Mouse (Mus musculus): ENCODE results near the gene Thrb. TPM values are rescaled to one million over a fixed set of nuclear protein-coding genes. Genes with fewer than 3 reads are reported as not detected.

The Thrb gene
- polyA plus RNA-seq, 1 experiment: 0.82 TPM

GRCm38 (mm10) chr14:17954038-17954437, 294.0 kb downstream of the Thrb start:
- no peak overlapping the region for H3K27ac ChIP-seq (ENCODE audit: control insufficient read depth, insufficient read depth, low read depth, low read length, poor library complexity)
- no peak overlapping the region for H3K4me3 ChIP-seq (replicated peaks; ENCODE audit: control insufficient read depth, low read depth, low read length)

GRCm38 (mm10) chr14:17959901-17960300, 299.8 kb downstream of the Thrb start:
- Histone ChIP-seq H3K4me1 (ENCODE audit: control insufficient read depth, insufficient read depth, low read length) (no peaks in the 10 kb centered on the region), H3K27ac (ENCODE audit: control insufficient read depth, insufficient read depth, low read depth, low read length, poor library complexity) (no peak overlapping the region), H3K4me3 (replicated peaks; ENCODE audit: control insufficient read depth, low read depth, low read length) (no peak overlapping the region)
- TF ChIP-seq POLR2A (IDR thresholded peaks at IDR 0.05; ENCODE audit: borderline replicate concordance, control insufficient read depth, low read depth, low read length): no peak
- WGBS: 53% methylated on average over 2 of the region's 2 CpGs

More at GRCm38 (mm10) chr14:17954038-17954437, 294.0 kb downstream of the Thrb start:
- H3K4me1 ChIP-seq (ENCODE audit: control insufficient read depth, insufficient read depth, low read length): no peaks in the 10 kb centered on the region
- TF ChIP-seq POLR2A (IDR thresholded peaks at IDR 0.05; ENCODE audit: borderline replicate concordance, control insufficient read depth, low read depth, low read length): no peak
- no peak for TF ChIP-seq CTCF (IDR thresholded peaks at IDR 0.05; ENCODE audit: control insufficient read depth, insufficient read depth, low read length)
- WGBS: 14% methylated on average over 2 of the region's 2 CpGs

DNA sequence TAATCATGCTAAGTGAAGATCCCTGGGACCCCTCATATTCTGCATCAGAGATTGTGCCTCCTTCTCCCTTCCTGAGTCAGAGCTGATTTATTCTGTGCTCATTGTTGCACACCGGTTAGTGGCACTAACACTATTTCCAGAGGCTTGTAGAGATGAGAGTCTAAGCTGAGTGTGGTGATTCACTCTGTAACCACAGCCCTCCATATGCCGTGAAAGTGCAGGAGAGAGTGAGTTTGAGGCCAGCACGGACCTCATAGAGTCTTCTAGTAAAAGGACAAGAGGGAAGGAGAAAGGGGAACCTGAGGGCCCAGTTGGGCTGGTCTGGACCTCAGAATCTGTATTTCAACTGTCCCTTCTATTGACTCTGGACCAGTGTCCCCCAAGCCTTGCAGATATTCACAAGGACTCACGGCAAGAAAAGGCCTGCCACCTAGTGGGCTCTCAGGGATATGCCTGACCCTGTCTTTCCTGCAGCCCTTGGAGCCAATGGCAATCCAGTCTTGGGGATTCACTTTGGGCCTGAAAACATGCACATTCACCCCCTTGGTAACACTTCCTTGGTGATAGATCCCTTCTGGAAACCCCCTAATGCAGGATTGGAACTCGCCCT, 307.2 kb downstream of the Thrb start:
- no peak for TF ChIP-seq POLR2A (IDR thresholded peaks at IDR 0.05; ENCODE audit: borderline replicate concordance, control insufficient read depth, low read depth, low read length)
- peak; percentile 62 for TF ChIP-seq CTCF (IDR thresholded peaks at IDR 0.05; ENCODE audit: control insufficient read depth, insufficient read depth, low read length)
- Histone ChIP-seq H3K4me1 (ENCODE audit: control insufficient read depth, insufficient read depth, low read length) (no peaks in the 10 kb centered on the region), H3K4me3 (replicated peaks; ENCODE audit: control insufficient read depth, low read depth, low read length) (no peak overlapping the region), H3K27ac (ENCODE audit: control insufficient read depth, insufficient read depth, low read depth, low read length, poor library complexity) (no peak overlapping the region)
- WGBS: 34% methylated on average over 5 of the region's 5 CpGs

DNA sequence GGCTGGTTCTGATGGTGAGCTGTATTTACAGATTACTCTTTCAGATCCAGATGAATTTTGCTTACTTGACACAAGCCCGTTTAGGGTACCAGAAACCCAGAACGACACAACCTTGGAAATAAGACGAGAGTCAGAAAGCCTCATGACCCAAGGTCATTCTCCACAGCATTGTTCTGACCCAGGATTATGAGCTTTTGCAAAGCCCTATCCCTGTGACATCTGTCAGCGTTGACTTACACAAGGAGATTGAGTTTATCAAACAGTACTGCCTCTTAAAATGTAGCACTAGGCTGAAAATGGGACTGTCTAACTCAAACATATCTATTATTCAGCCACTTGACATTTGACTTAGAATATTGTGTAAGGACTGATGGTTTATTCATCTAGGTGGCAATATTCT, 312.1 kb downstream of the Thrb start:
- no peak overlapping the region for H3K4me3 ChIP-seq (replicated peaks; ENCODE audit: control insufficient read depth, low read depth, low read length)
- WGBS: 82% methylated on average over 4 of the region's 4 CpGs
- H3K27ac ChIP-seq (ENCODE audit: control insufficient read depth, insufficient read depth, low read depth, low read length, poor library complexity): no peak overlapping the region
- H3K4me1 ChIP-seq (ENCODE audit: control insufficient read depth, insufficient read depth, low read length): no peaks in the 10 kb centered on the region
- TF ChIP-seq CTCF (IDR thresholded peaks at IDR 0.05; ENCODE audit: control insufficient read depth, insufficient read depth, low read length) (no peak), POLR2A (IDR thresholded peaks at IDR 0.05; ENCODE audit: borderline replicate concordance, control insufficient read depth, low read depth, low read length) (no peak)

DNA sequence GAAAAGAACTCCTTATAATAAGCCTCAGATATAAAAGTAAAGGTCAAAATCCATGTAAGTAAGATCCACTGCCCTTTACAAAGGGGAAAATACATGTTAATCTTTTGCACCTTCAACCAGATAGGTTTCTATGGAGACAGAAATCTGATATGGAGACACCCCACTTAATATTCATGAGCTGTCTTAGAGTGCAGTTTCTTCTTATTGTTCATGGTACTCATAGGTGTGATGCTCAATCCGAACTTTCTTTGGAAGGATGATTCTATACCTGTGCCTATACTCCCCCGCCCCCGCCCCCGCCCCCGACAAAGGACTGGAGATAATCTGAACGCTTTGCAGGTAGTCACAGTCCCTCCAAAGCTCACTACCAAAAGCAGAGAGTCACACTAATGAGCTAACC, 312.6 kb downstream of the Thrb start:
- Histone ChIP-seq H3K4me3 (replicated peaks; ENCODE audit: control insufficient read depth, low read depth, low read length) (no peak overlapping the region), H3K27ac (ENCODE audit: control insufficient read depth, insufficient read depth, low read depth, low read length, poor library complexity) (no peak overlapping the region), H3K4me1 (ENCODE audit: control insufficient read depth, insufficient read depth, low read length) (no peaks in the 10 kb centered on the region)
- 86% methylated on average over 6 of the region's 6 CpGs for WGBS
- TF ChIP-seq POLR2A (IDR thresholded peaks at IDR 0.05; ENCODE audit: borderline replicate concordance, control insufficient read depth, low read depth, low read length) (no peak), CTCF (IDR thresholded peaks at IDR 0.05; ENCODE audit: control insufficient read depth, insufficient read depth, low read length) (no peak)

- H3K4me1 ChIP-seq (ENCODE audit: control insufficient read depth, insufficient read depth, low read length): no peaks in the 10 kb centered on the region
- no peak overlapping the region for H3K4me3 ChIP-seq (replicated peaks; ENCODE audit: control insufficient read depth, low read depth, low read length)
- WGBS: 55% methylated on average over 1 of the region's 1 CpGs
- no peak for TF ChIP-seq CTCF (IDR thresholded peaks at IDR 0.05; ENCODE audit: control insufficient read depth, insufficient read depth, low read length)
- TF ChIP-seq POLR2A (IDR thresholded peaks at IDR 0.05; ENCODE audit: borderline replicate concordance, control insufficient read depth, low read depth, low read length): no peak
- no peak overlapping the region for H3K27ac ChIP-seq (ENCODE audit: control insufficient read depth, insufficient read depth, low read depth, low read length, poor library complexity)
These were observed 315.7 kb downstream of the Thrb start for GRCm38 (mm10) chr14:17975786-17976185.

GRCm38 (mm10) chr14:17978259-17978658, 318.2 kb downstream of the Thrb start:
- H3K4me3 ChIP-seq (replicated peaks; ENCODE audit: control insufficient read depth, low read depth, low read length): no peak overlapping the region
- no peak for TF ChIP-seq POLR2A (IDR thresholded peaks at IDR 0.05; ENCODE audit: borderline replicate concordance, control insufficient read depth, low read depth, low read length)
- no peak for TF ChIP-seq CTCF (IDR thresholded peaks at IDR 0.05; ENCODE audit: control insufficient read depth, insufficient read depth, low read length)
- no peak overlapping the region for H3K27ac ChIP-seq (ENCODE audit: control insufficient read depth, insufficient read depth, low read depth, low read length, poor library complexity)

GRCm38 (mm10) chr14:17981258-17981657, 321.2 kb downstream of the Thrb start:
- whole genome bisulfite sequencing: 67% methylated on average over 3 of the region's 3 CpGs
- Histone ChIP-seq H3K4me3 (replicated peaks; ENCODE audit: control insufficient read depth, low read depth, low read length) (no peak overlapping the region), H3K27ac (ENCODE audit: control insufficient read depth, insufficient read depth, low read depth, low read length, poor library complexity) (no peak overlapping the region), H3K4me1 (ENCODE audit: control insufficient read depth, insufficient read depth, low read length) (no peaks in the 10 kb centered on the region)
- TF ChIP-seq CTCF (IDR thresholded peaks at IDR 0.05; ENCODE audit: control insufficient read depth, insufficient read depth, low read length) (no peak), POLR2A (IDR thresholded peaks at IDR 0.05; ENCODE audit: borderline replicate concordance, control insufficient read depth, low read depth, low read length) (no peak)

More at GRCm38 (mm10) chr14:17978259-17978658, 318.2 kb downstream of the Thrb start:
- H3K4me1 ChIP-seq (ENCODE audit: control insufficient read depth, insufficient read depth, low read length): no peaks in the 10 kb centered on the region

DNA sequence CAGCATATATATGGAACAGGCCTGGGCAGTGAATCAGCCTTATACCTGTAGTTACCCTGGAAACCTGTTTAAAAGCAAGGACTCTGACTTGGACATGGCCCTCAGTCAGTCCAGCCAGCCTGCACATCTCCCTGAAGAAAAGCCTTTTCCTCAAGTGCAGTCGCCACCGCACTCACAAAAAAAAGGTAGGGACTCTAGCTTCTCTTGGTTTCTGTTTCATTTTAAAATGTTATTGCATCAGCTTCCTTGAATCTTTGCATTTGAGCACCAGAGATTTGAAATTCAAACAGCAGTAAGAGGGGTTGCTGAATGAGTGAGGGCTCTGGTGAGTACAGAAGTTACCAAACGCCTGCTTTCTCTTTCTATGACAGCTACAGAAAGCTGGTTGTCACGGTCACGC, 322.0 kb downstream of the Thrb start:
- Histone ChIP-seq H3K4me3 (replicated peaks; ENCODE audit: control insufficient read depth, low read depth, low read length) (no peak overlapping the region), H3K27ac (ENCODE audit: control insufficient read depth, insufficient read depth, low read depth, low read length, poor library complexity) (no peak overlapping the region), H3K4me1 (ENCODE audit: control insufficient read depth, insufficient read depth, low read length) (no peaks in the 10 kb centered on the region)
- WGBS: 41% methylated on average over 5 of the region's 5 CpGs
- no peak for TF ChIP-seq CTCF (IDR thresholded peaks at IDR 0.05; ENCODE audit: control insufficient read depth, insufficient read depth, low read length)
- no peak for TF ChIP-seq POLR2A (IDR thresholded peaks at IDR 0.05; ENCODE audit: borderline replicate concordance, control insufficient read depth, low read depth, low read length)
